8 mouse cellular contexts compared by ENCODE assay signal in the genomic region with DNA sequence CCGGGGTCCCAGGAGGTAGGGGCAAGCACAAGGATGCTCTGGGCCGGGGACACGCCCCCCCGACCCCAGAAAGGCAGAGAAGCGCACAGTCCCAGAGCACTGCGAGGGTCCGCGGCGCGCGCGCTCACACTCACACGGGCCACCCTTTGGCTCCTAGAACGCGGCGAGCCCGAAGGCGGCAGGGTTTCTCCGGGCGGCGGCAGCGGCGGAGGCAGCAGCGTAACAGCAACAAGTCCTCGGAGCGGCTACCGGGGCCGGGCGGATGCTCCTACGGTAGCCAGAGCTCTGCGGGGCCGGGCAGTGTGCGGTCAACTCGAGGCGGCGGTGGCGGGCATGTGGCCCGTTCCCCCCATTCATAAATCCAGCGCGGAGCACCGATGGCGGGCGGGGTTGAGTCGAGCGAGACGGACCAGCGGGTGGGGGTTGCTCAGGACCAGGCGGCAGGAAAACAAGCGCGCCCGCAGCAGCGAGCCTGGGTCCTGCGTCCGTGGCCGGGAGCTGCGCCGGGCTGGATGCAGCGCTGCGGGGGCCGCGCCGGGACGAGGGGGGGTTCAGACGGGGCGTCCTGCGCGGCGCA. TPM values are rescaled to one million over a fixed set of nuclear protein-coding genes. Genes with fewer than 3 reads are reported as not detected.
DNase-seq lines count a peak whose midpoint lies in the region; ATAC-seq and TF ChIP-seq lines count a peak whose summit lies in the region.

A gene (minus strand): TSS at position 357 of the 577 bp plus-strand sequence.

- no peak within 1 kb of the TSS for H3K4me3 ChIP-seq in lung, adult 2 months (replicated peaks; ENCODE audit: extremely low read depth, low read depth, low read length)
- peak within 1 kb of the TSS; percentile 58 for H3K4me3 ChIP-seq in forebrain, embryonic 12.5 days (replicated peaks)
- peak within 1 kb of the TSS; percentile 61 for H3K4me3 ChIP-seq in hindbrain, embryonic 15.5 days
- H3K4me3 ChIP-seq in liver, embryonic 13.5 days (replicated peaks), result peak within 1 kb of the TSS; percentile 37

- TF ChIP-seq CTCF in lung, adult 2 months (IDR thresholded peaks at IDR 0.05; ENCODE audit: insufficient read depth, low read length), result no peak

- 0 out of 2 replicates have a peak, but pooled peaks cover 3% of the 10 kb centered on the region for H3K4me1 ChIP-seq in lung, adult 2 months (ENCODE audit: control insufficient read depth, insufficient read depth, low read length)
- peaks cover 28% of the 10 kb centered on the region for H3K4me1 ChIP-seq in forebrain, embryonic 12.5 days
- peaks cover 44% of the 10 kb centered on the region for H3K4me1 ChIP-seq in hindbrain, embryonic 15.5 days (replicated peaks)
- H3K4me1 ChIP-seq in liver, embryonic 13.5 days (replicated peaks), result peaks cover 16% of the 10 kb centered on the region; the same call in 1 of the 2 replicates

- H3K9me3 ChIP-seq in forebrain, embryonic 12.5 days, result no peaks in the 10 kb centered on the region
- no peaks in the 10 kb centered on the region for H3K9me3 ChIP-seq in hindbrain, embryonic 15.5 days
- no peaks in the 10 kb centered on the region for H3K9me3 ChIP-seq in liver, embryonic 13.5 days (replicated peaks)

- H3K36me3 ChIP-seq in forebrain, embryonic 12.5 days (replicated peaks), result no peaks in the 10 kb centered on the region
- H3K36me3 ChIP-seq in hindbrain, embryonic 15.5 days, result no peaks in the 10 kb centered on the region
- no peaks in the 10 kb centered on the region for H3K36me3 ChIP-seq in liver, embryonic 13.5 days

- peak within 1 kb of the TSS; percentile 99 for H3K4me2 ChIP-seq in forebrain, embryonic 12.5 days
- H3K4me2 ChIP-seq in hindbrain, embryonic 15.5 days, result peak within 1 kb of the TSS; percentile 98
- peak within 1 kb of the TSS; percentile 51 for H3K4me2 ChIP-seq in liver, embryonic 13.5 days

- H3K27me3 ChIP-seq in forebrain, embryonic 12.5 days, result peaks cover 90% of the 10 kb centered on the region
- H3K27me3 ChIP-seq in hindbrain, embryonic 15.5 days, result peaks cover 74% of the 10 kb centered on the region
- H3K27me3 ChIP-seq in liver, embryonic 13.5 days, result peaks cover 89% of the 10 kb centered on the region

- no peak within 1 kb of the TSS; the same call in 1 of the 2 replicates for H3K27ac ChIP-seq in forebrain, embryonic 12.5 days
- H3K27ac ChIP-seq in hindbrain, embryonic 15.5 days (replicated peaks), result peak within 1 kb of the TSS; percentile 31; the same call in 1 of the 2 replicates
- no peak within 1 kb of the TSS for H3K27ac ChIP-seq in liver, embryonic 13.5 days

- no peak for TF ChIP-seq POLR2A in lung, adult 2 months (IDR thresholded peaks at IDR 0.05; ENCODE audit: borderline replicate concordance, extremely low read depth, low read depth, low read length)

- peak; percentile 9 for DNase-seq in lung, postnatal 10 days
- DNase-seq in lung, adult 2 months, result no peak
- no peak for DNase-seq in liver, embryonic 13.5 days
- DNase-seq in testis, postnatal 10 days (ENCODE audit: low spot score), result peak; percentile 66
- no peak for DNase-seq in MN1 (ENCODE audit: low spot score)

- ATAC-seq in cerebellum, adult (ENCODE audit: insufficient number of reproducible peaks, low FRiP score, low TSS enrichment), result peak; percentile 2; the same call in 1 of the 2 replicates
- peak; percentile 53 for ATAC-seq in forebrain, embryonic 12.5 days (ENCODE audit: low FRiP score)
- ATAC-seq in hindbrain, embryonic 15.5 days (ENCODE audit: low FRiP score, low read depth), result peak; percentile 39; the same call in 1 of the 2 replicates
- ATAC-seq in liver, embryonic 13.5 days (ENCODE audit: low read depth), result no peak

- peak within 1 kb of the TSS; percentile 60 for H3K9ac ChIP-seq in forebrain, embryonic 12.5 days
- peak within 1 kb of the TSS; percentile 78 for H3K9ac ChIP-seq in hindbrain, embryonic 15.5 days
- no peak within 1 kb of the TSS for H3K9ac ChIP-seq in liver, embryonic 13.5 days

- WGBS in lung, adult 2 months, result 2% methylated on average over 68 of the region's 68 CpGs
- WGBS in forebrain, embryonic 12.5 days, result under 1% methylated on average over 68 of the region's 68 CpGs
- WGBS in hindbrain, embryonic 15.5 days, result under 1% methylated on average over 60 of the region's 68 CpGs
- 2% methylated on average over 66 of the region's 68 CpGs for WGBS in liver, embryonic 13.5 days (ENCODE audit: insufficient replicate concordance)

RNA-seq across cellular contexts. Expression of the gene that starts here (rescaled TPM):
- 0.50 and 1.1 TPM in 2 replicates for polyA plus RNA-seq in lung, adult 2 months (2012; rRNA removed)
- 0.32 and 0.47 TPM in 2 replicates for polyA plus RNA-seq in forebrain, embryonic 12.5 days (2016; fragmentation: Nextera tagmentation; extraction: Ambion mirVana)
- 10.1 and 10.4 TPM in 2 replicates for polyA plus RNA-seq in hindbrain, embryonic 15.5 days (2015; fragmentation: Nextera tagmentation; extraction: Ambion mirVana)
- polyA plus RNA-seq in liver, embryonic 13.5 days (2015; fragmentation: Nextera tagmentation; extraction: Ambion mirVana), result not detected in 2 replicates

Comparison
In these comparisons a context has a peak if more than half of its experiments do, and no peak if none do; other contexts are left out.
1. DNase-seq: peak in lung, postnatal 10 days (single experiment) and testis, postnatal 10 days (single experiment); none in lung, adult 2 months (single experiment), liver, embryonic 13.5 days (single experiment) and MN1 (single experiment).
2. Peak in ATAC-seq, H3K4me3 ChIP-seq, H3K9ac ChIP-seq and H3K4me2 ChIP-seq in forebrain, embryonic 12.5 days; RNA of the gene not detected or under 1 TPM.
3. Peak in every context shown above with its lines, with median percentiles within 50 percentile points of each other: H3K4me2 ChIP-seq.